Mouse (Mus musculus) liver, adult (tissue): ENCODE data around the gene Dbil5.

Source experiments
- GATA4 ChIP-seq: IDR thresholded peaks from 2 replicates; pipeline ENCODE4 v1.6.1; 2014; ENCODE audit warnings: mild to moderate bottlenecking, low read length; ENCODE audit not compliant: insufficient replicate concordance

The Dbil5 gene

GRCm38 (mm10) chr11:76217390-76217800 lies at the start of gene Dbil5, which contains the start of gene Gemin4:
TSS of gene Dbil5 (plus strand) at chr11:76217608.
TSS of gene Gemin4 (minus strand) at chr11:76217664.
- peak; percentile 13; the same call in 1 of the 2 replicates for TF ChIP-seq GATA4

GRCm38 (mm10) chr11:76168976-76169375 lies 48.4 kb upstream of the Dbil5 start:
- TF ChIP-seq GATA4 = no peak

GRCm38 (mm10) chr11:76170207-76170606 lies 47.2 kb upstream of the Dbil5 start:
- no peak for TF ChIP-seq GATA4

- TF ChIP-seq GATA4 = no peak
These were observed 38.5 kb upstream of the Dbil5 start for GRCm38 (mm10) chr11:76178726-76179494.

GRCm38 (mm10) chr11:76179495-76180145 lies 37.8 kb upstream of the Dbil5 start, which contains the start of the genes Vps53 and Fam57a:
TSS of gene Vps53 (minus strand) at chr11:76179647.
TSS of gene Fam57a (plus strand) at chr11:76179671.
- peak; percentile 67; the same call in 1 of the 2 replicates for TF ChIP-seq GATA4

GRCm38 (mm10) chr11:76180146-76180540 lies 37.3 kb upstream of the Dbil5 start:
- TF ChIP-seq GATA4 = no peak

- TF ChIP-seq GATA4 = no peak
These were observed 33.7 kb upstream of the Dbil5 start for GRCm38 (mm10) chr11:76183745-76184144.

GRCm38 (mm10) chr11:76186908-76187307 lies 30.5 kb upstream of the Dbil5 start:
- TF ChIP-seq GATA4 = no peak

GRCm38 (mm10) chr11:76196275-76196976 lies 21.0 kb upstream of the Dbil5 start:
- no peak for TF ChIP-seq GATA4

- TF ChIP-seq GATA4 = no peak
These were observed 20.4 kb upstream of the Dbil5 start for GRCm38 (mm10) chr11:76196977-76197469.

GRCm38 (mm10) chr11:76201761-76202674 lies 15.4 kb upstream of the Dbil5 start:
- peak; percentile 35; the same call in 1 of the 2 replicates for TF ChIP-seq GATA4

- TF ChIP-seq GATA4 = peak; percentile 59; the same call in 1 of the 2 replicates
These were observed 10.6 kb upstream of the Dbil5 start for GRCm38 (mm10) chr11:76206793-76207192.

- TF ChIP-seq GATA4 = no peak
These were observed 7.0 kb upstream of the Dbil5 start for GRCm38 (mm10) chr11:76210228-76210985.

- no peak for TF ChIP-seq GATA4
These were observed 3.6 kb upstream of the Dbil5 start for GRCm38 (mm10) chr11:76213841-76214240.

GRCm38 (mm10) chr11:76215011-76215410 lies 2.4 kb upstream of the Dbil5 start:
- no peak for TF ChIP-seq GATA4
